Mouse (Mus musculus) layer of hippocampus, adult 18-20 months (tissue): ENCODE measurements at regions not wholly inside any gene's neighbourhood (a gene's known extent, or its start where the extent isn't known, plus 50 kb on each side); places are given as distances from the start of the nearest gene placed in this dataset.

Source experiments
- DNase-seq, 2 experiments: peaks; one replicate each; pipeline ENCODE4 v3.0.0; 2022; ENCODE audit warnings: low spot score in 2 of 2

- DNase-seq, result peak in 1 of 2 experiments; percentile 2
Measured at GRCm38 (mm10) chr17:53250570-53251265, 212.4 kb downstream of the Efhb start.

GRCm38 (mm10) chr17:53248501-53248900, 214.6 kb downstream of the Efhb start:
- DNase-seq, result no peak

GRCm38 (mm10) chr17:53247593-53248236, 215.4 kb downstream of the Efhb start:
- no peak for DNase-seq

- no peak for DNase-seq
Measured at GRCm38 (mm10) chr17:53210416-53210772, 252.7 kb downstream of the Efhb start.

GRCm38 (mm10) chr17:53209720-53210415, 253.3 kb downstream of the Efhb start:
- no peak for DNase-seq
